Mouse (Mus musculus) ES-E14 (cell line): ENCODE measurements at regions not wholly inside any gene's neighbourhood (a gene's known extent, or its start where the extent isn't known, plus 50 kb on each side); places are given as distances from the start of the nearest gene placed in this dataset.

ENCODE experiments used
- CHD2 ChIP-seq: IDR thresholded peaks from 2 replicates; pipeline ENCODE4 v1.6.1; 2014; ENCODE audit warnings: mild to moderate bottlenecking, low read depth, low read length, inconsistent platforms
- HCFC1 ChIP-seq: IDR thresholded peaks from 2 replicates; pipeline ENCODE4 v1.6.1; 2012; ENCODE audit warnings: low read length, inconsistent platforms, borderline replicate concordance; ENCODE audit not compliant: insufficient read depth
- MAFK ChIP-seq: IDR thresholded peaks from 2 replicates; pipeline ENCODE4 v1.6.1; 2014; ENCODE audit warnings: mild to moderate bottlenecking, low read depth, low read length, inconsistent platforms; ENCODE audit not compliant: insufficient read depth
- ZC3H11A ChIP-seq: IDR thresholded peaks from 2 replicates; pipeline ENCODE4 v1.6.1; 2012; ENCODE audit warnings: low read depth, mild to moderate bottlenecking, inconsistent platforms, low read length, borderline replicate concordance
- ZNF384 ChIP-seq: IDR thresholded peaks from 2 replicates; pipeline ENCODE4 v1.6.1; 2012; ENCODE audit warnings: low read depth, low read length, inconsistent platforms

DNA sequence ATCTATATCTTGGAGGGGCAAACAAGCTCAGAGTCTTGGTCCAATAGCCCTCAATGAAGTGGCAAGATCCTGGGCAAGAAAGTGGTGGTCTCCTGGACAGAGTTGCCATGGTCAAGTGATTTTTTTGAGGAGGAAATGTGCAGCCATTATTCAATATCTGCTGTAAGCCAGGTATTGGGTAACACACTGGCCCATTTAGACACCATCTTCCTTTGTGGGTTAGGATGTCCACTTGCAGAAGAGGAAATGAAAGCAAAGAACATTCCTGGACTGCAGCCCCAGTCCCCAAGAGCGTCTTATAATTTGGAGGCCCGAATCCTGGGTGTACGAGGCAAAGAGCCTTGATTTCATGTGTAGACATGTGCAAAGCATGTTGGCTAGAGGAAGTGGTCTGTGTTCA is 56.3 kb upstream of the Pitx1 start:
- TF ChIP-seq ZC3H11A (no peak), CHD2 (no peak), MAFK (no peak), ZNF384 (no peak), HCFC1 (no peak)
